Mouse (Mus musculus): Measurements from ENCODE around the gene Psme1. TPM values are rescaled to one million over a fixed set of nuclear protein-coding genes. Genes with fewer than 3 reads are reported as not detected.

The Psme1 gene
- polyA plus RNA-seq, 1 experiment from 2014 or later: 152 TPM

- no peaks in the 10 kb centered on the region for H3K27me3 ChIP-seq (ENCODE audit: control insufficient read depth, insufficient read depth, low read length)
- peaks cover 8% of the 10 kb centered on the region; the same call in 1 of the 2 replicates for H3K36me3 ChIP-seq (ENCODE audit: control insufficient read depth, insufficient read depth, low read length)
- no peak overlapping the region for H3K4me3 ChIP-seq (ENCODE audit: low read depth, low read length)
- no peak for ATAC-seq (ENCODE audit: insufficient number of reproducible peaks, low FRiP score, low TSS enrichment, low read depth)
- no peak overlapping the region for H3K27ac ChIP-seq (replicated peaks; ENCODE audit: low read depth, low read length)
- 94% methylated on average over 8 of the region's 8 CpGs for WGBS
- H3K9me3 ChIP-seq (ENCODE audit: control insufficient read depth, low read length): no peaks in the 10 kb centered on the region
- no peak overlapping the region for H3K4me2 ChIP-seq (ENCODE audit: low read depth, severe bottlenecking)
- no peak for DNase-seq (ENCODE audit: low spot score)
- no peak overlapping the region for H3K9ac ChIP-seq (ENCODE audit: low read length)
- H3K4me1 ChIP-seq (ENCODE audit: control insufficient read depth, insufficient read depth, low read length): no peaks in the 10 kb centered on the region
These were observed 26.1 kb upstream of the Psme1 start for GRCm38 (mm10) chr14:55551794-55552193.

GRCm38 (mm10) chr14:55554635-55555034 lies 23.3 kb upstream of the Psme1 start:
- Histone ChIP-seq H3K27me3 (ENCODE audit: control insufficient read depth, insufficient read depth, low read length) (no peaks in the 10 kb centered on the region), H3K4me3 (ENCODE audit: low read depth, low read length) (no peak overlapping the region), H3K4me2 (ENCODE audit: low read depth, severe bottlenecking) (no peak overlapping the region), H3K9me3 (ENCODE audit: control insufficient read depth, low read length) (no peaks in the 10 kb centered on the region), H3K9ac (ENCODE audit: low read length) (no peak overlapping the region), H3K4me1 (ENCODE audit: control insufficient read depth, insufficient read depth, low read length) (no peaks in the 10 kb centered on the region), H3K27ac (replicated peaks; ENCODE audit: low read depth, low read length) (no peak overlapping the region), H3K36me3 (ENCODE audit: control insufficient read depth, insufficient read depth, low read length) (no peaks in the 10 kb centered on the region)
- no peak for ATAC-seq (ENCODE audit: insufficient number of reproducible peaks, low FRiP score, low TSS enrichment, low read depth)
- no peak for DNase-seq (ENCODE audit: low spot score)

GRCm38 (mm10) chr14:55555788-55556187 lies 22.1 kb upstream of the Psme1 start:
- Histone ChIP-seq H3K9ac (ENCODE audit: low read length) (no peak overlapping the region), H3K4me3 (ENCODE audit: low read depth, low read length) (no peak overlapping the region), H3K36me3 (ENCODE audit: control insufficient read depth, insufficient read depth, low read length) (no peaks in the 10 kb centered on the region), H3K27me3 (ENCODE audit: control insufficient read depth, insufficient read depth, low read length) (no peaks in the 10 kb centered on the region), H3K9me3 (ENCODE audit: control insufficient read depth, low read length) (no peaks in the 10 kb centered on the region), H3K27ac (replicated peaks; ENCODE audit: low read depth, low read length) (no peak overlapping the region), H3K4me1 (ENCODE audit: control insufficient read depth, insufficient read depth, low read length) (no peaks in the 10 kb centered on the region), H3K4me2 (ENCODE audit: low read depth, severe bottlenecking) (no peak overlapping the region)
- WGBS: 85% methylated on average over 3 of the region's 3 CpGs
- DNase-seq (ENCODE audit: low spot score) (no peak), ATAC-seq (ENCODE audit: insufficient number of reproducible peaks, low FRiP score, low TSS enrichment, low read depth) (no peak)

- H3K36me3 ChIP-seq (ENCODE audit: control insufficient read depth, insufficient read depth, low read length): no peaks in the 10 kb centered on the region
- H3K4me3 ChIP-seq (ENCODE audit: low read depth, low read length): no peak overlapping the region
- 24% methylated on average over 5 of the region's 5 CpGs for WGBS
- no peaks in the 10 kb centered on the region for H3K27me3 ChIP-seq (ENCODE audit: control insufficient read depth, insufficient read depth, low read length)
- no peak overlapping the region for H3K9ac ChIP-seq (ENCODE audit: low read length)
- H3K4me1 ChIP-seq (ENCODE audit: control insufficient read depth, insufficient read depth, low read length): peaks cover 4% of the 10 kb centered on the region; the same call in 1 of the 2 replicates
- no peak overlapping the region for H3K27ac ChIP-seq (replicated peaks; ENCODE audit: low read depth, low read length)
- ATAC-seq (ENCODE audit: insufficient number of reproducible peaks, low FRiP score, low TSS enrichment, low read depth) (no peak), DNase-seq (ENCODE audit: low spot score) (peak; percentile 77)
- no peaks in the 10 kb centered on the region for H3K9me3 ChIP-seq (ENCODE audit: control insufficient read depth, low read length)
- H3K4me2 ChIP-seq (ENCODE audit: low read depth, severe bottlenecking): no peak overlapping the region
These were observed 20.9 kb upstream of the Psme1 start for GRCm38 (mm10) chr14:55557003-55557402.

- Histone ChIP-seq H3K36me3 (ENCODE audit: control insufficient read depth, insufficient read depth, low read length) (no peaks in the 10 kb centered on the region), H3K9me3 (ENCODE audit: control insufficient read depth, low read length) (no peaks in the 10 kb centered on the region), H3K4me2 (ENCODE audit: low read depth, severe bottlenecking) (no peak overlapping the region), H3K27me3 (ENCODE audit: control insufficient read depth, insufficient read depth, low read length) (no peaks in the 10 kb centered on the region), H3K27ac (replicated peaks; ENCODE audit: low read depth, low read length) (no peak overlapping the region), H3K4me1 (ENCODE audit: control insufficient read depth, insufficient read depth, low read length) (peaks cover 4% of the 10 kb centered on the region; the same call in 1 of the 2 replicates), H3K9ac (ENCODE audit: low read length) (no peak overlapping the region), H3K4me3 (ENCODE audit: low read depth, low read length) (no peak overlapping the region)
- 94% methylated on average over 3 of the region's 3 CpGs for WGBS
- ATAC-seq (ENCODE audit: insufficient number of reproducible peaks, low FRiP score, low TSS enrichment, low read depth) (no peak), DNase-seq (ENCODE audit: low spot score) (no peak)
These were observed 20.3 kb upstream of the Psme1 start for GRCm38 (mm10) chr14:55557587-55557986.

GRCm38 (mm10) chr14:55558740-55559448 lies 19.0 kb upstream of the Psme1 start:
- DNase-seq (ENCODE audit: low spot score) (no peak), ATAC-seq (ENCODE audit: insufficient number of reproducible peaks, low FRiP score, low TSS enrichment, low read depth) (no peak)
- no peak overlapping the region for H3K27ac ChIP-seq (replicated peaks; ENCODE audit: low read depth, low read length)
- H3K4me2 ChIP-seq (ENCODE audit: low read depth, severe bottlenecking): peak overlapping the region; percentile 50; the same call in 1 of the 2 replicates
- no peak overlapping the region for H3K9ac ChIP-seq (ENCODE audit: low read length)
- H3K36me3 ChIP-seq (ENCODE audit: control insufficient read depth, insufficient read depth, low read length): no peaks in the 10 kb centered on the region
- H3K9me3 ChIP-seq (ENCODE audit: control insufficient read depth, low read length): no peaks in the 10 kb centered on the region
- peaks cover 4% of the 10 kb centered on the region; the same call in 1 of the 2 replicates for H3K4me1 ChIP-seq (ENCODE audit: control insufficient read depth, insufficient read depth, low read length)
- WGBS: 59% methylated on average over 6 of the region's 6 CpGs
- peak overlapping the region; percentile 55 for H3K4me3 ChIP-seq (ENCODE audit: low read depth, low read length)
- H3K27me3 ChIP-seq (ENCODE audit: control insufficient read depth, insufficient read depth, low read length): no peaks in the 10 kb centered on the region

GRCm38 (mm10) chr14:55559799-55560201 lies 18.1 kb upstream of the Psme1 start, which contains the start of gene Dcaf11:
Gene Dcaf11 (plus strand): TSS chr14:55560006.
- peak; percentile 86 for ATAC-seq (ENCODE audit: insufficient number of reproducible peaks, low FRiP score, low TSS enrichment, low read depth)
- peak within 1 kb of the TSS; percentile 55 for H3K4me3 ChIP-seq (ENCODE audit: low read depth, low read length)

GRCm38 (mm10) chr14:55560202-55561073 lies 17.5 kb upstream of the Psme1 start, which contains the start of gene A730061H03Rik:
Gene A730061H03Rik (minus strand): TSS chr14:55560406.
- ATAC-seq (ENCODE audit: insufficient number of reproducible peaks, low FRiP score, low TSS enrichment, low read depth): peak; percentile 97

More at GRCm38 (mm10) chr14:55559799-55560201, 18.1 kb upstream of the Psme1 start, which contains the start of gene Dcaf11:
- Histone ChIP-seq H3K9me3 (ENCODE audit: control insufficient read depth, low read length) (no peaks in the 10 kb centered on the region), H3K4me1 (ENCODE audit: control insufficient read depth, insufficient read depth, low read length) (peaks cover 4% of the 10 kb centered on the region; the same call in 1 of the 2 replicates), H3K27me3 (ENCODE audit: control insufficient read depth, insufficient read depth, low read length) (no peaks in the 10 kb centered on the region), H3K4me2 (ENCODE audit: low read depth, severe bottlenecking) (peak within 1 kb of the TSS; percentile 62), H3K9ac (ENCODE audit: low read length) (peak within 1 kb of the TSS; percentile 62), H3K36me3 (ENCODE audit: control insufficient read depth, insufficient read depth, low read length) (no peaks in the 10 kb centered on the region), H3K27ac (replicated peaks; ENCODE audit: low read depth, low read length) (peak within 1 kb of the TSS; percentile 86)
- WGBS: under 1% methylated on average over 27 of the region's 27 CpGs
- peak; percentile 93 for DNase-seq (ENCODE audit: low spot score)

More at GRCm38 (mm10) chr14:55560202-55561073, 17.5 kb upstream of the Psme1 start, which contains the start of gene A730061H03Rik:
- H3K27ac ChIP-seq (replicated peaks; ENCODE audit: low read depth, low read length): peak within 1 kb of the TSS; percentile 86
- H3K4me2 ChIP-seq (ENCODE audit: low read depth, severe bottlenecking): peak within 1 kb of the TSS; percentile 62
- H3K4me3 ChIP-seq (ENCODE audit: low read depth, low read length): peak within 1 kb of the TSS; percentile 55
- H3K4me1 ChIP-seq (ENCODE audit: control insufficient read depth, insufficient read depth, low read length): peaks cover 4% of the 10 kb centered on the region; the same call in 1 of the 2 replicates
- no peaks in the 10 kb centered on the region for H3K9me3 ChIP-seq (ENCODE audit: control insufficient read depth, low read length)
- peak; percentile 98 for DNase-seq (ENCODE audit: low spot score)
- peak within 1 kb of the TSS; percentile 62 for H3K9ac ChIP-seq (ENCODE audit: low read length)
- WGBS: under 1% methylated on average over 50 of the region's 51 CpGs
- no peaks in the 10 kb centered on the region for H3K27me3 ChIP-seq (ENCODE audit: control insufficient read depth, insufficient read depth, low read length)
- no peaks in the 10 kb centered on the region for H3K36me3 ChIP-seq (ENCODE audit: control insufficient read depth, insufficient read depth, low read length)

Measured in limb, embryonic 11.5 days (tissue).